Mouse (Mus musculus): ENCODE data around the gene Tulp1.

Tulp1 gene

DNA sequence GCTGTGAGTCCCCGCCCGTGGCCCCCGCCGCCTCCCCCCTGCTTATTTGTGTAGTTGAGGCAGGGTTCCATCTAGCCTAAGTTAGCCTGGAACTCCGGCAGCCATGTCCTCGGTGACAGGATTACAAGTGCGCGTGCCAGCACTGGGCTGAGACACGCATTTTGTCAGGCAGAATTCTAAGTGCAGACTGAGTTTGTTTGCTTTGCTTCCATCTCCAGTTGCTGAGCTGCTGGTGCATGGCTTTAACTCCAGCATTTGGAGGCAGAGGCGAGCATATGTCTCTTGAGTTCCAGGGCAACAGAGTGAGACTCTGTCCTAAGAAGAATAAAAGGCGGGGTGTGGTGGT is 51.2 kb downstream of the Tulp1 start:
- peak; percentile 57 for DNase-seq (ENCODE audit: low read depth)

DNA sequence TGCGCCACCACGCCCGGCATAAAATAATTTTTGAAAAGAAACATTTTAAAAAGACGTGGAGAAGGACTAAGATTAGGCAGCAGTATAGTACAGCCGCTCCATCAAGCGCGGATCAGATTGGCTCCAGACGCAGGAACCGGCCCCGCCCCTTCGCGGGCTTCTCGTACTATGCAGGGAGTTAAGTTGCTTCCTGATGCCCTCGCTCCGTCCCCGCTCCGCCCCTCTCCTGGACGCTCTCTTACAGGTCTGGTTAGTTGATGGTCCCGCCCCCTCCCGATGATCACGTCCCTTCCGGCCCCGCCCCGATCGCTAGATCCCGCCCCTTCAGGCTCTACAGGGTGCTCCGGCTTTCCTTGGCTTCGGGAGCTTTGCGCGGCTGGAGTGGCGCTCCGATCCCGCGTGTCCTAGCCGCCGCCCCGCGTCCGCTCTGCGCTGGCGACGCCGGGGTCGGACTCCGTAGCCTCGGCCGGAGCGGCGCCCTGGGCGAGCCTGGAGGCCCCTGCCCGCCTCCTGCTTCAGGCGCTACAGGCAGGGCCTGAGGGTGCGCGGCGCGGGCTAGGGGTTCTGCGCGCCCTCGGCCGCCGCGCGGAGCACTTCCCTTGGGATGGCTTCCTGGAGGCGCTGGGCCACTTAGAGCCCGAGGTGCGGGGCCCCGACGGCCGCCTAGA is 51.7 kb downstream of the Tulp1 start, which contains the start of gene Fance:
TSS of gene Fance (plus strand) at position 308 of the 668 bp plus-strand sequence.
- DNase-seq (ENCODE audit: low read depth): peak; percentile 100

DNA sequence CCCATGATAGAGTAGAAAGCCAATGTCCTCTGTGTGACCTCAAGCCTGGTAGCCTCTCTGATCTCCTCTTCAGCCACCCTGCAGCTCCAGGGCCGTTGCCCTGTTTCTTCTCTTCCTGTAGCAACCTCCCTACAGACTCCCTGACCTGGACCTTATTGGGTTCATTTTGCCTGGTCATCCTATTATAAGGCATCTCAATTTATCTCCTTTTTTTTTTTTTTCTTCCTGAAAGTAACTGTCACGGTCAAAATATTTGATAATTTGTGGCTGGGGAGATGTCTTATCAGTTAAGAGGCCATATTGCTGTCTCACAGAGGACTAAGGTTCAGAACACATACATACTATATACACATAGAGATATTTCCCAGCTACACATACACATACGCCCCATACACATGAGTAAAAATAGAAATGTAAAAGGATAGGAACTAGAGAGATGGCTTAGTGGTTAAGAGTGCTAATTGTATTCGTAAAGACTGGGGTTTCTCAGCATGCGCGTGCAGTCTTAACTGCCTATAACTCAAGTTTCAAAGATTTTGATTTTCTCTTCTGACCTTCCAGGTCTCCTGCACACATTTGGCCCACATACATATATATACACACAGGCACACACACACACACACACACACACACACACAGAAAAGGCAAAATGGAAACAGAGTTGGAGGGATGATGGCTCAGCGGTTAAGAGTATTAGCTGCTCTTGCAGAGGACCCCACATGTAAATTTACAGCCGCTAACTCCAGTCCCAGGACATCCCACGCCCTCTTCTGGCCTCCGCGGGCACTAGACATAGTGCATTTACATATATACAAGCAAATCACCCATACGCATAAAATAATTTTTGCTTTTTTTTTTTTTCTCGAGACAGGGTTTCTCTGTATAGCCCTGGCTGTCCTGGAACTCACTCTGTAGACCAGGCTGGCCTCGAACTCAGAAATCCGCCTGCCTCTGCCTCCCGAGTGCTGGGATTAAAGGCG is 52.5 kb downstream of the Tulp1 start:
- DNase-seq (ENCODE audit: low read depth): peak; percentile 91

DNA sequence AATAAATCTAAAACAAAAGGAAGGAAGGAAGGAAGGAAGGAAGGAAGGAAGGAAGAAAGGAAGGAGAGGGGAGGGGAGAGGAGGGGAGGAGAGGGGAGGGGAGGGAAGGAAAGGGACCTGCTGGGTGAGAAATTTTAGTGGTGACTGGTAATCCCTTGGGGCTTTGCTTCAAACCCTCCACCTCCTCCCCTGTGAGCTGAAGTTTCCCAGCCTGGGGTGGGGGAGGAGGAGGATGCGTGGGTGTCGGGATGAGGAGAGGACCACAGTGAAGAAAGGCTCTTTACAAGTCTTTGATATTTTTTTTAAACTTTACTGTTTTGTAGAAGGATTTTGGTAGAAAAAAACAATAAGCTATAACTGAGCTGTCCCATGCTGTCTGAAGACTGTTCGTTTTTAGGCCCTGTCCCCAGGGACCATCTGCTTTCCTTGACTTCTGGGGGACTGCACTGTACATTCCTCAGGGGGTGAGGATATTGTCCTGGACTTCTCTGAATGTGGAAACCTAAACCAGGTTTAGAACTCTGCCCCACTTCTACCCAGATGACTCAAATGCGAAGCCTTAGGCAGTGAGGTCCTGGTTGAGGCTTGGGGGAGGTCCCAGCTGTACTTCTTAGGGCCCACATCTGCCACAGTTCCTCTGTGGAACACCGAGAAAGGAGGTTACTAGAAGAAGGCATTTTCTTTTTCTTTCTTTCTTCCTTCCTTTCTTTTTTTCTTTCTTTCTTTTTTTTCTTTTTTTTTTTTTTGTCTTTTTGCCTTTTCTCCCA is 53.5 kb downstream of the Tulp1 start:
- DNase-seq (ENCODE audit: low read depth): peak; percentile 41

DNA sequence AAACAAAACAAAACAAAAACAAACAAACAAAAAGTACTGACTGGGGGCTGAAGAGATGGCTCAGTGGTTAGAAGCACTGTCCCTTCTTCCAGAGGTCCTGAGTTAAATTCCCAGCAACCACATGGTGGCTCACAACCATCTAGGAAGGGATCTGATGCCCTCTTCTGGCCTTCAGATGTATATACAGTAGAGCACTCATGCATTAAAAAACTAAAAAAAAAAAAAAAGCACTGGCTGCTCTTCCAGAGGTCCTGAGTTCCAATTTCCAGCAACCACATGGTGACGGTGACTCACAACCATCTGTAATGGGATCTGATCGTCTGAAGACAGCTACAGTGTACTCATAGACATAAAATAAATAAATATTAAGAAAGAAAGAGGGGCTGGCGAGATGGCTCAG is 54.2 kb downstream of the Tulp1 start:
- peak; percentile 51 for DNase-seq (ENCODE audit: low read depth)

DNA sequence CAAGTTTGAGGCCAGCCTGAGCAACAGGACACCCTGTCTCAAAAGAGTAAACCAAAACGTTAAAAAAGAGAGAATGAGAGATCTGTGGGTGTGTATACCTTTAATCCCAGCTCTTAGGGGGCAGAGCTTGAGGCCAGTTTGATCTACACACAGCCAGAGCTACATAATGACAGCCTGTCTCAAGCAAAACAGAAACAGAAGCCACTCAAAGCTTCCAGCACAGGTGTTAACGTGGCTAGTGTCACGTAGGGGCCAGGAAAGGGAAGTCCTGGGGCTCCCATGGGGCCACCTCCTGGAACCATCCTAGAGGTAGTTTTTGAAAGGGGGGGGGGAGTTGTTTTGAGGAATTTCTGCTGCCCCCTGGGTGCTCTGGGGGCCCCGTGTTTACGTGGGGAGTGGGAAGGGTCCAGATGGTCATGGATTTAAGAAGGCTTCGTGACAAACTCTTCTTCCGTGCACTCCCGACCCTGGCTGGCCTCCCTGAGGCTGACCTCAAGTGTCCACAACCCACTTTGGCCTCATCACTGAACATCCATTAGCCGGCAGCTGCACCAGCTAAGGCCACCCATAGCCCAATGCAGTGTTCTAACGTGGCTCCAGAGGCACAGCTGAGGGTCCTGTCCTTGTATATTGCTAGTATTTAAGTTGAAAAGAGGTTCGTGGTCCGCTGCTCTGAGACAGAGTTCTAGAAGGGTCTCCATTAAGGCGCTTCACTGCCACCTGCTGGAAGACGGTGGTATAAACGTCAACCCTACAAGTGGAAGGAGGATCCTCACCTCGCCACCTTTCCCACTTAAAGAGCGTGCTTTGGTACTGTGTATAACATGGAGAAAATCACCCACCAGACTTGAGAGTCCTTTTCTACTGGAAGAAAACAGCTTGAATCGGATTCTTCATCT is 56.5 kb downstream of the Tulp1 start:
- peak; percentile 94 for DNase-seq (ENCODE audit: low read depth)

DNA sequence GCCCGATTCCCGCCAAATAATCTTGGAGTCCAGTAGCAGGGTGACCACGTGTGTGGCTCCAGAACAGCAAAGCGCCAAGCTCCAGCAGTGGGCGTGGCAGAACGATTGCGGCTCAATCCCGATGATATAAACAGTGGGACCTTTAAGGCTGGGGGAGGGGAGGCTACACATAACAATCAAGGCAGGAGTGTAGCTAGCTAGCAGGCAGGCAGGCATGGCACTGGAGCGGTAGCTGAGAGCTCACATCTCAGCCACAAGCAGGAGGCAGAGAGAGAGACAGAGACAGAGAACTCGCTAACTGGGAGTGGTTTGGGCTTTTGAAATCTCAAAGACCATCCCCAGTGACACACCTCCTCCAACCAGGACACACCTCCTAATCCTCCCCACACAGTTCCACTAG is 59.9 kb downstream of the Tulp1 start:
- no peak for DNase-seq (ENCODE audit: low read depth)
